Comparison of ENCODE assay signal across 8 mouse cellular contexts in genomic region chr11:4865645-4866251, GRCm38 (mm10). TPM values are rescaled to one million over a fixed set of nuclear protein-coding genes. Genes with fewer than 3 reads are reported as not detected.
DNase-seq lines count a peak whose midpoint lies in the region; ATAC-seq and TF ChIP-seq lines count a peak whose summit lies in the region.

No protein-coding gene starts in this region.

- dilution Hi-C loops in CH12.LX (cut with MboI; ENCODE audit: extremely low pct_ligation_motif_present, extremely low pct_unique_long_range_greater_than_20kb, low sequenced_read_pairs): no loop called here

- no peak overlapping the region for H3K4me3 ChIP-seq in intestine, embryonic 14.5 days (ENCODE audit: low read depth, low read length)
- no peak overlapping the region for H3K4me3 ChIP-seq in intestine, embryonic 16.5 days (ENCODE audit: low read length)
- H3K4me3 ChIP-seq in CH12.LX (replicated peaks in 1 of 3; ENCODE audit: low read depth in 2 of 3, low read length in 2 of 3, poor library complexity in 1 of 3): no peak overlapping the region
- H3K4me3 ChIP-seq in bone marrow, adult 2 months (replicated peaks; ENCODE audit: control insufficient read depth, low read depth, low read length): no peak overlapping the region
- H3K4me3 ChIP-seq in embryonic fibroblast, embryonic 13.5 days (ENCODE audit: insufficient read depth, low read length): no peak overlapping the region

- peak; percentile 86 to 97; a peak in 3 of 4 replicates for TF ChIP-seq CTCF in CH12.LX (conservative IDR thresholded peaks at IDR 0.05 in 1 of 2, IDR thresholded peaks at IDR 0.05 in 1 of 2; ENCODE audit: low read depth in 2 of 2, low read length in 2 of 2)
- 0 out of 2 replicates have a peak, but pooled peaks have one; percentile 15 for TF ChIP-seq CTCF in bone marrow, adult 2 months (IDR thresholded peaks at IDR 0.05; ENCODE audit: control insufficient read depth, insufficient read depth, low read length)
- 0 out of 2 replicates have a peak, but pooled peaks have one; percentile 9 for TF ChIP-seq CTCF in embryonic fibroblast, embryonic 13.5 days (IDR thresholded peaks at IDR 0.05; ENCODE audit: borderline replicate concordance, insufficient read depth, low read length)

- H3K27ac ChIP-seq in intestine, embryonic 14.5 days (ENCODE audit: low read depth): no peak overlapping the region
- no peak overlapping the region for H3K27ac ChIP-seq in intestine, embryonic 16.5 days (ENCODE audit: low read length)
- H3K27ac ChIP-seq in CH12.LX (ENCODE audit: insufficient read depth, low read depth): no peak overlapping the region
- no peak overlapping the region for H3K27ac ChIP-seq in bone marrow, adult 2 months (ENCODE audit: control insufficient read depth, insufficient read depth, low read depth, low read length, poor library complexity)
- no peak overlapping the region for H3K27ac ChIP-seq in embryonic fibroblast, embryonic 13.5 days (ENCODE audit: insufficient read depth, low read length)

- 29% methylated on average over 10 of the region's 10 CpGs for WGBS in intestine, embryonic 14.5 days
- 36% methylated on average over 10 of the region's 10 CpGs for WGBS in intestine, embryonic 16.5 days
- WGBS in bone marrow, adult 2 months: 42% methylated on average over 10 of the region's 10 CpGs

- no peaks in the 10 kb centered on the region for H3K9me3 ChIP-seq in intestine, embryonic 14.5 days (ENCODE audit: control insufficient read depth, low read length)
- no peaks in the 10 kb centered on the region for H3K9me3 ChIP-seq in intestine, embryonic 16.5 days (ENCODE audit: control insufficient read depth, low read length)
- no peaks in the 10 kb centered on the region for H3K9me3 ChIP-seq in CH12.LX (replicated peaks; ENCODE audit: low read length)

- H3K4me1 ChIP-seq in intestine, embryonic 14.5 days (replicated peaks; ENCODE audit: control insufficient read depth, insufficient read depth, low read length): no peaks in the 10 kb centered on the region
- no peaks in the 10 kb centered on the region for H3K4me1 ChIP-seq in intestine, embryonic 16.5 days (ENCODE audit: control insufficient read depth, insufficient read depth, low read length)
- H3K4me1 ChIP-seq in CH12.LX (ENCODE audit: control insufficient read depth in 1 of 2, insufficient read depth in 2 of 2): peaks cover 2 to 17% of the 10 kb centered on the region in 2 experiments
- no peaks in the 10 kb centered on the region for H3K4me1 ChIP-seq in bone marrow, adult 2 months (ENCODE audit: control insufficient read depth, insufficient read depth, low read length)
- H3K4me1 ChIP-seq in embryonic fibroblast, embryonic 13.5 days (ENCODE audit: control insufficient read depth, insufficient read depth, low read length): no peaks in the 10 kb centered on the region

- no peak for ATAC-seq in intestine, embryonic 14.5 days (replicated peaks; ENCODE audit: low FRiP score, low TSS enrichment, low read depth)
- no peak for ATAC-seq in intestine, embryonic 16.5 days
- peak; percentile 85 for ATAC-seq in monocyte, adult 5-6 weeks (replicated peaks; ENCODE audit: insufficient number of reproducible peaks, low FRiP score, low TSS enrichment, poor library complexity, severe bottlenecking)

- no peaks in the 10 kb centered on the region for H3K27me3 ChIP-seq in intestine, embryonic 14.5 days (replicated peaks; ENCODE audit: control insufficient read depth, insufficient read depth, low read length)
- no peaks in the 10 kb centered on the region for H3K27me3 ChIP-seq in intestine, embryonic 16.5 days (replicated peaks; ENCODE audit: control insufficient read depth, insufficient read depth, low read length)
- no peaks in the 10 kb centered on the region for H3K27me3 ChIP-seq in CH12.LX (replicated peaks)

- TF ChIP-seq RAD21 in CH12.LX (IDR thresholded peaks at IDR 0.05; ENCODE audit: low read depth, low read length): peak; percentile 96

- no peak overlapping the region for H3K9ac ChIP-seq in intestine, embryonic 14.5 days (ENCODE audit: low read length)
- H3K9ac ChIP-seq in intestine, embryonic 16.5 days (ENCODE audit: low read depth, low read length): no peak overlapping the region
- no peak overlapping the region for H3K9ac ChIP-seq in CH12.LX (ENCODE audit: insufficient read depth, low read depth)

- no peak for TF ChIP-seq POLR2A in CH12.LX (IDR thresholded peaks at IDR 0.05; ENCODE audit: low read depth, low read length)
- no peak for TF ChIP-seq POLR2A in bone marrow, adult 2 months (IDR thresholded peaks at IDR 0.05; ENCODE audit: borderline replicate concordance, control insufficient read depth, low read depth, low read length)
- TF ChIP-seq POLR2A in embryonic fibroblast, embryonic 13.5 days (IDR thresholded peaks at IDR 0.05; ENCODE audit: low read depth, low read length): no peak

- H3K4me2 ChIP-seq in intestine, embryonic 14.5 days (ENCODE audit: low read length): no peak overlapping the region
- no peak overlapping the region for H3K4me2 ChIP-seq in intestine, embryonic 16.5 days (ENCODE audit: low read depth, low read length)
- no peak overlapping the region for H3K4me2 ChIP-seq in CH12.LX (ENCODE audit: insufficient read depth, low read depth, poor library complexity, severe bottlenecking)

- H3K36me3 ChIP-seq in intestine, embryonic 14.5 days (ENCODE audit: control insufficient read depth, insufficient read depth, low read length): no peaks in the 10 kb centered on the region
- no peaks in the 10 kb centered on the region for H3K36me3 ChIP-seq in intestine, embryonic 16.5 days (ENCODE audit: control insufficient read depth, insufficient read depth, low read length)
- no peaks in the 10 kb centered on the region for H3K36me3 ChIP-seq in CH12.LX (replicated peaks in 1 of 2; ENCODE audit: control insufficient read depth in 1 of 2, insufficient read depth in 1 of 2, low read length in 1 of 2)

- in situ Hi-C loops in CH12.LX (cut with MboI; ENCODE audit: low pct_ligation_motif_present, low pct_unique_long_range_greater_than_20kb, low sequenced_read_pairs): no loop called here

- no peaks in the 10 kb centered on the region for H3K79me2 ChIP-seq in CH12.LX (replicated peaks; ENCODE audit: control insufficient read depth, extremely low read depth, insufficient read depth, poor library complexity, severe bottlenecking)

- TF ChIP-seq EP300 in CH12.LX (IDR thresholded peaks at IDR 0.05; ENCODE audit: low read length): no peak

- peak; percentile 68 for DNase-seq in intestine, embryonic 14.5 days (ENCODE audit: low spot score)
- DNase-seq in CH12.LX (ENCODE audit: extremely low read depth): peak; percentile 87
- DNase-seq in layer of hippocampus, adult 9-11 months: peak; percentile 38
- DNase-seq in thymus, postnatal 10 days (ENCODE audit: low spot score in 2 of 2): peak; percentile 38 to 73

TF ChIP-seq in CH12.LX, 34 proteins besides CTCF, POLR2A, EP300 and RAD21 (continues in another document):
- TF ChIP-seq MAZ (IDR thresholded peaks at IDR 0.05; ENCODE audit: low read depth, low read length): no peak
- TF ChIP-seq SIN3A (IDR thresholded peaks at IDR 0.05; ENCODE audit: low read length): no peak
- no peak for TF ChIP-seq ZC3H11A (IDR thresholded peaks at IDR 0.05; ENCODE audit: low read depth, low read length)
- no peak for TF ChIP-seq MXI1 (IDR thresholded peaks at IDR 0.05; ENCODE audit: low read depth, low read length)
- no peak for TF ChIP-seq HCFC1 (IDR thresholded peaks at IDR 0.05; ENCODE audit: low read depth, low read length)
- TF ChIP-seq ZNF384 (IDR thresholded peaks at IDR 0.05; ENCODE audit: low read depth, low read length): 0 out of 2 replicates have a peak, but pooled peaks have one; percentile 5
- no peak for TF ChIP-seq ZMIZ1 (IDR thresholded peaks at IDR 0.05; ENCODE audit: low read depth, low read length)
- TF ChIP-seq TBP (conservative IDR thresholded peaks at IDR 0.05; ENCODE audit: low read depth, low read length): 0 out of 2 replicates have a peak, but pooled peaks have one; percentile 23
- TF ChIP-seq RCOR1 (conservative IDR thresholded peaks at IDR 0.05; ENCODE audit: low read depth, low read length): no peak
- TF ChIP-seq PAX5 (IDR thresholded peaks at IDR 0.05; ENCODE audit: low read length): no peak
- peak; percentile 65; the same call in 1 of the 2 replicates for TF ChIP-seq MAX (IDR thresholded peaks at IDR 0.05; ENCODE audit: low read length)

RNA-seq across cellular contexts. Expression of gene Nipsnap1, which starts 8.0 kb away (rescaled TPM):
- polyA plus RNA-seq in intestine, embryonic 14.5 days (2014; fragmentation: Nextera tagmentation; extraction: Ambion mirVana): 85.2 and 85.3 TPM in 2 replicates
- polyA plus RNA-seq in intestine, embryonic 16.5 days (2015; fragmentation: Nextera tagmentation; extraction: Ambion mirVana): 112 and 119 TPM in 2 replicates
- total RNA-seq in CH12.LX (2012; rRNA removed) (50.7 and 53.5 TPM in 2 replicates), CH12.LX (2014; rRNA removed) (77.6 and 79.3 TPM in 2 replicates)
- polyA plus RNA-seq in CH12.LX (2012; ENCODE audit: insufficient read length, low read depth): 94.0 and 97.9 TPM in 2 replicates
- 2.2 and 11.5 TPM in 2 replicates for polyA plus RNA-seq in bone marrow, adult 2 months (2011; ENCODE audit: insufficient read depth, insufficient read length, low replicate concordance, missing spikeins)
- 16.4 and 20.8 TPM in 2 replicates for polyA plus RNA-seq in embryonic fibroblast, embryonic 13.5 days (2011; ENCODE audit: insufficient read length, low read depth, missing spikeins)
- total RNA-seq in monocyte, adult 5-6 weeks (2017): 3.4 to 12.7 TPM (median 4.8 TPM) in 3 replicates

RNA-seq across cellular contexts. Expression of gene Nf2, which starts 16.4 kb away (rescaled TPM):
- 42.0 and 43.6 TPM in 2 replicates for polyA plus RNA-seq in intestine, embryonic 14.5 days (2014; fragmentation: Nextera tagmentation; extraction: Ambion mirVana)
- polyA plus RNA-seq in intestine, embryonic 16.5 days (2015; fragmentation: Nextera tagmentation; extraction: Ambion mirVana): 38.0 and 38.8 TPM in 2 replicates
- total RNA-seq in CH12.LX (2012; rRNA removed) (45.2 and 53.6 TPM in 2 replicates), CH12.LX (2014; rRNA removed) (50.7 and 54.7 TPM in 2 replicates)
- polyA plus RNA-seq in CH12.LX (2012; ENCODE audit: insufficient read length, low read depth): 103 and 108 TPM in 2 replicates
- polyA plus RNA-seq in bone marrow, adult 2 months (2011; ENCODE audit: insufficient read depth, insufficient read length, low replicate concordance, missing spikeins): 17.5 and 38.0 TPM in 2 replicates
- 45.3 and 52.9 TPM in 2 replicates for polyA plus RNA-seq in embryonic fibroblast, embryonic 13.5 days (2011; ENCODE audit: insufficient read length, low read depth, missing spikeins)
- total RNA-seq in monocyte, adult 5-6 weeks (2017): 40.6 to 78.6 TPM (median 70.4 TPM) in 3 replicates

RNA-seq across cellular contexts. Expression of gene Thoc5, which starts 29.4 kb away (rescaled TPM):
- 38.4 and 41.6 TPM in 2 replicates for polyA plus RNA-seq in intestine, embryonic 14.5 days (2014; fragmentation: Nextera tagmentation; extraction: Ambion mirVana)
- 30.3 and 32.7 TPM in 2 replicates for polyA plus RNA-seq in intestine, embryonic 16.5 days (2015; fragmentation: Nextera tagmentation; extraction: Ambion mirVana)
- 62.7 and 81.5 TPM in 2 replicates for total RNA-seq in CH12.LX (2012; rRNA removed)
- 35.2 and 37.7 TPM in 2 replicates for total RNA-seq in CH12.LX (2014; rRNA removed)
- 83.8 and 86.0 TPM in 2 replicates for polyA plus RNA-seq in CH12.LX (2012; ENCODE audit: insufficient read length, low read depth)
- polyA plus RNA-seq in bone marrow, adult 2 months (2011; ENCODE audit: insufficient read depth, insufficient read length, low replicate concordance, missing spikeins): 10.3 and 18.8 TPM in 2 replicates
- 33.1 and 34.9 TPM in 2 replicates for polyA plus RNA-seq in embryonic fibroblast, embryonic 13.5 days (2011; ENCODE audit: insufficient read length, low read depth, missing spikeins)
- 32.0 to 53.6 TPM (median 48.2 TPM) in 3 replicates for total RNA-seq in monocyte, adult 5-6 weeks (2017)

Comparison
In these comparisons a context has a peak if more than half of its experiments do, and no peak if none do; other contexts are left out.
1. CTCF ChIP-seq: peak in every context shown above with its lines; median percentile 92 in CH12.LX; 15 in bone marrow, adult 2 months; 9 in embryonic fibroblast, embryonic 13.5 days.